Mouse (Mus musculus): Measurements from ENCODE around the gene Gm281. TPM values are rescaled to one million over a fixed set of nuclear protein-coding genes. Genes with fewer than 3 reads are reported as not detected.
A peak's percentile ranks its signal among the peaks of the same experiment; 100 is the strongest.

The Gm281 gene
- polyA plus RNA-seq, 1 experiment from 2014 or later, result not detected

GRCm38 (mm10) chr14:13933290-13934051, 19.2 kb upstream of the Gm281 start:
- H3K9ac ChIP-seq, result peak overlapping the region; percentile 58
- H3K4me2 ChIP-seq, result peak overlapping the region; percentile 93
- H3K4me1 ChIP-seq (replicated peaks), result peaks cover 10% of the 10 kb centered on the region
- no peak overlapping the region for H3K27ac ChIP-seq
- H3K9me3 ChIP-seq (replicated peaks), result no peaks in the 10 kb centered on the region
- no peaks in the 10 kb centered on the region for H3K27me3 ChIP-seq
- no peaks in the 10 kb centered on the region for H3K36me3 ChIP-seq
- ATAC-seq (replicated peaks; ENCODE audit: insufficient number of reproducible peaks, insufficient read depth, low FRiP score, low read depth), result peak; percentile 31; the same call in 1 of the 2 replicates
- WGBS, result 20% methylated on average over 31 of the region's 31 CpGs
- peak overlapping the region; percentile 55 for H3K4me3 ChIP-seq

GRCm38 (mm10) chr14:13917630-13918029, 3.4 kb upstream of the Gm281 start:
- WGBS, result 40% methylated on average over 3 of the region's 3 CpGs
- H3K9ac ChIP-seq, result no peak overlapping the region
- no peak overlapping the region for H3K4me3 ChIP-seq
- ATAC-seq (replicated peaks; ENCODE audit: insufficient number of reproducible peaks, insufficient read depth, low FRiP score, low read depth), result no peak
- H3K4me1 ChIP-seq (replicated peaks), result no peaks in the 10 kb centered on the region
- H3K36me3 ChIP-seq, result no peaks in the 10 kb centered on the region
- no peaks in the 10 kb centered on the region for H3K9me3 ChIP-seq (replicated peaks)
- no peaks in the 10 kb centered on the region for H3K27me3 ChIP-seq
- no peak overlapping the region for H3K27ac ChIP-seq
- H3K4me2 ChIP-seq, result no peak overlapping the region

GRCm38 (mm10) chr14:13917208-13917607, 2.9 kb upstream of the Gm281 start:
- no peak overlapping the region for H3K4me3 ChIP-seq
- ATAC-seq (replicated peaks; ENCODE audit: insufficient number of reproducible peaks, insufficient read depth, low FRiP score, low read depth), result no peak
- WGBS, result 83% methylated on average over 10 of the region's 10 CpGs

DNA sequence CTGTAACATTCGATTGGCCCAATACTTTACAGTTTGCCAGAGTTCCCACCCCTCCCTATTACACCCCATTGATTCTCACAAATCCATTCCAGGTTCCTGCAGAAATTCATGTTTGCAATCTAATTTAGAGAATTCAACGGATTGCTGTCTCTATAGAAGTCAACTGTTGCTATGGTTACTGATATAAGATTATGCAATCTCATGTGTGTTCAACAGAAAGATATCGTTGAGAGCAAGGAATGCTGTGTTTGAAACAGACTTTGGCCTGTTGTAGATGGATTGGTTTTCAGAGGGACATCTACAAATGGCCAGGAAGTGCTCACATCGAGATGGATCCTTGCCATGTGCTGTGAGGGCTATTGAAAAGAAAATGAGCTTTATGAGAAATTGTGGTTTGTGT, 929 bp upstream of the Gm281 start:
- Histone ChIP-seq H3K9me3 (replicated peaks) (no peaks in the 10 kb centered on the region), H3K36me3 (no peaks in the 10 kb centered on the region), H3K4me1 (replicated peaks) (no peaks in the 10 kb centered on the region), H3K4me2 (no peak overlapping the region), H3K4me3 (no peak overlapping the region), H3K9ac (no peak overlapping the region), H3K27ac (no peak overlapping the region), H3K27me3 (no peaks in the 10 kb centered on the region)
- 62% methylated on average over 4 of the region's 4 CpGs for WGBS
- no peak for ATAC-seq (replicated peaks; ENCODE audit: insufficient number of reproducible peaks, insufficient read depth, low FRiP score, low read depth)

More at GRCm38 (mm10) chr14:13917208-13917607, 2.9 kb upstream of the Gm281 start:
- Histone ChIP-seq H3K27ac (no peak overlapping the region), H3K36me3 (no peaks in the 10 kb centered on the region), H3K27me3 (no peaks in the 10 kb centered on the region), H3K4me2 (no peak overlapping the region), H3K9me3 (replicated peaks) (no peaks in the 10 kb centered on the region), H3K9ac (no peak overlapping the region), H3K4me1 (replicated peaks) (no peaks in the 10 kb centered on the region)

GRCm38 (mm10) chr14:13910148-13910547, 4.1 kb downstream of the Gm281 start:
- no peaks in the 10 kb centered on the region for H3K9me3 ChIP-seq (replicated peaks)
- ATAC-seq (replicated peaks; ENCODE audit: insufficient number of reproducible peaks, insufficient read depth, low FRiP score, low read depth), result no peak

DNA sequence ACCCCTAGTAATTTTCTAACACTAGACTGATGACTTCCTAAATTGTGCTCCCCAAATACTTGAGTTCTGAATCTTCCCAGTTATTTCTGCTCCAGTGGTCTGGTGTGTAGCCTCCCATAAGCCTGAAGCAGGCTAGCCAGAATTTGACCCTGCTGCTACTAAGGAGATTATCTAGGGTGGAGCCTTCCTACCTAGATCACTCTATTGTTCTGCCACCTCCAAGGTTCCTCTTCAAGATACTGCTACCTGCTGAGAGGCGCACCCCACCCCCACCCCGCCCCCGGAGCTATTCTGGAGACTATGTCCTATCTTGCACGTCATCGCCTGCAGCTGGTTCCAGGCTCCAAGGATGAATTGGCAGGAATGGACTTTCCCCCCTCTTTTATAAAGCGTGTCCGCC, 7.1 kb downstream of the Gm281 start:
- no peak overlapping the region for H3K4me2 ChIP-seq
- no peak overlapping the region for H3K4me3 ChIP-seq
- H3K27me3 ChIP-seq, result no peaks in the 10 kb centered on the region
- WGBS, result 74% methylated on average over 7 of the region's 7 CpGs
- H3K9ac ChIP-seq, result no peak overlapping the region
- ATAC-seq (replicated peaks; ENCODE audit: insufficient number of reproducible peaks, insufficient read depth, low FRiP score, low read depth), result no peak
- no peaks in the 10 kb centered on the region for H3K36me3 ChIP-seq
- no peaks in the 10 kb centered on the region for H3K4me1 ChIP-seq (replicated peaks)
- H3K27ac ChIP-seq, result no peak overlapping the region
- no peaks in the 10 kb centered on the region for H3K9me3 ChIP-seq (replicated peaks)

More at GRCm38 (mm10) chr14:13910148-13910547, 4.1 kb downstream of the Gm281 start:
- Histone ChIP-seq H3K9ac (no peak overlapping the region), H3K27ac (no peak overlapping the region), H3K36me3 (no peaks in the 10 kb centered on the region), H3K4me2 (no peak overlapping the region), H3K4me1 (replicated peaks) (no peaks in the 10 kb centered on the region), H3K4me3 (no peak overlapping the region), H3K27me3 (no peaks in the 10 kb centered on the region)
- WGBS, result 80% methylated on average over 2 of the region's 2 CpGs

DNA sequence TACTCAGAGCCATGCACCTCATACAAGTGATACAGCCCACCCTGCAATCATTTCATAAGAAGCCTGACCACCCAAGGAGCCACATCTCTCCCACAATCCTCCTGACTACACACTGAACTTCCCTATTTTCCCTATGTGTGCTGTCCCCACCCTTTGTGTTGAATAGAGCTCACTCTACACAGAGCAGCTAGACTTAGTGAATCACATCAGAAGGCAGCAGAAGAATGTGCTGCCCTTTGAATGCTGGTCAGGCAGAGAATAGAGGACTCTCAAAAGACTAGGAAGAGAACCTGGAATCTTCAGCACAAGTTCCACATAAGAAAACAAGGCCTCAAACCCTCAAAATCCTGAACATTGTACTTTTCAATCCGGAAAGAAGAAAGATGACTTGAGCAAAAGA, 7.8 kb downstream of the Gm281 start:
- Histone ChIP-seq H3K9me3 (replicated peaks) (no peaks in the 10 kb centered on the region), H3K4me2 (no peak overlapping the region), H3K27ac (no peak overlapping the region), H3K36me3 (no peaks in the 10 kb centered on the region), H3K4me3 (no peak overlapping the region), H3K4me1 (replicated peaks) (no peaks in the 10 kb centered on the region), H3K9ac (no peak overlapping the region), H3K27me3 (no peaks in the 10 kb centered on the region)
- 87% methylated on average over 1 of the region's 1 CpGs for WGBS
- no peak for ATAC-seq (replicated peaks; ENCODE audit: insufficient number of reproducible peaks, insufficient read depth, low FRiP score, low read depth)

GRCm38 (mm10) chr14:13901611-13902067, 12.6 kb downstream of the Gm281 start:
- no peaks in the 10 kb centered on the region for H3K27me3 ChIP-seq
- no peak overlapping the region for H3K27ac ChIP-seq
- peak overlapping the region; percentile 47 for H3K9ac ChIP-seq
- H3K36me3 ChIP-seq, result no peaks in the 10 kb centered on the region
- peak overlapping the region; percentile 81 for H3K4me2 ChIP-seq
- peak overlapping the region; percentile 57 for H3K4me3 ChIP-seq
- H3K9me3 ChIP-seq (replicated peaks), result no peaks in the 10 kb centered on the region
- WGBS, result under 1% methylated on average over 22 of the region's 22 CpGs
- H3K4me1 ChIP-seq (replicated peaks), result no peaks in the 10 kb centered on the region
- ATAC-seq (replicated peaks; ENCODE audit: insufficient number of reproducible peaks, insufficient read depth, low FRiP score, low read depth), result no peak

GRCm38 (mm10) chr14:13895198-13895597, 19.1 kb downstream of the Gm281 start:
- no peak for ATAC-seq (replicated peaks; ENCODE audit: insufficient number of reproducible peaks, insufficient read depth, low FRiP score, low read depth)
- Histone ChIP-seq H3K4me3 (no peak overlapping the region), H3K9ac (no peak overlapping the region), H3K36me3 (no peaks in the 10 kb centered on the region), H3K27me3 (no peaks in the 10 kb centered on the region), H3K9me3 (replicated peaks) (no peaks in the 10 kb centered on the region), H3K4me2 (no peak overlapping the region), H3K27ac (no peak overlapping the region), H3K4me1 (replicated peaks) (no peaks in the 10 kb centered on the region)

DNA sequence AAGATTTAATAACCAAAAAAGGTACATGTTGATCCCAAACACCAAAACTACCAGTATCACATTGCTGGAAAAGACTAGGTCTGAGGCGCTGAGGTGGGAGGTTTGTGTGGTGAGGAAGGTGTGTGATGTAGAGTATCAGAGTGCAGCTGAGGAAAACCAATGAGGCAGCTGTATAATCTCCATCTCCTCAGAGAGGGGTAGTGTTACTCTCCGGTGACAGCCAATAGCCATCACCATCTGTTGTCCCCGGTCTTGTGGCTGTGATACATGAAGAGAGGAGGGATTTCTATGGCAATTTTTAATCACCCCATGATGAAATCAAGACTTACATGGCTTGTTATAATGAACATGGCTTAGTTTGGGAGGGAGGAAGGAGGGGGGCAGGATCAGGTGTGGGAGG, 20.5 kb downstream of the Gm281 start:
- Histone ChIP-seq H3K36me3 (no peaks in the 10 kb centered on the region), H3K4me3 (no peak overlapping the region), H3K4me1 (replicated peaks) (no peaks in the 10 kb centered on the region), H3K27me3 (no peaks in the 10 kb centered on the region), H3K9me3 (replicated peaks) (no peaks in the 10 kb centered on the region), H3K9ac (no peak overlapping the region), H3K4me2 (no peak overlapping the region), H3K27ac (no peak overlapping the region)
- 68% methylated on average over 3 of the region's 3 CpGs for WGBS
- ATAC-seq (replicated peaks; ENCODE audit: insufficient number of reproducible peaks, insufficient read depth, low FRiP score, low read depth), result no peak

- Histone ChIP-seq H3K4me3 (no peak overlapping the region), H3K4me2 (no peak overlapping the region), H3K4me1 (replicated peaks) (no peaks in the 10 kb centered on the region), H3K9me3 (replicated peaks) (no peaks in the 10 kb centered on the region), H3K9ac (no peak overlapping the region), H3K27ac (no peak overlapping the region), H3K36me3 (no peaks in the 10 kb centered on the region), H3K27me3 (no peaks in the 10 kb centered on the region)
- no peak for ATAC-seq (replicated peaks; ENCODE audit: insufficient number of reproducible peaks, insufficient read depth, low FRiP score, low read depth)
Observed at GRCm38 (mm10) chr14:13861416-13861815, 52.9 kb downstream of the Gm281 start.

GRCm38 (mm10) chr14:13812801-13813479, 101.3 kb downstream of the Gm281 start:
- Histone ChIP-seq H3K27ac (no peak overlapping the region), H3K4me1 (replicated peaks) (no peaks in the 10 kb centered on the region), H3K36me3 (no peaks in the 10 kb centered on the region), H3K9me3 (replicated peaks) (no peaks in the 10 kb centered on the region), H3K27me3 (no peaks in the 10 kb centered on the region), H3K4me2 (no peak overlapping the region), H3K4me3 (no peak overlapping the region), H3K9ac (no peak overlapping the region)
- ATAC-seq (replicated peaks; ENCODE audit: insufficient number of reproducible peaks, insufficient read depth, low FRiP score, low read depth), result no peak
- 82% methylated on average over 3 of the region's 3 CpGs for WGBS

Data from heart, embryonic 15.5 days (tissue).